Mouse (Mus musculus): ENCODE data around the gene Snd1. TPM values are rescaled to one million over a fixed set of nuclear protein-coding genes. Genes with fewer than 3 reads are reported as not detected.

The Snd1 gene
- polyA plus RNA-seq, 1 experiment from 2014 or later: 84.5 TPM

DNA sequence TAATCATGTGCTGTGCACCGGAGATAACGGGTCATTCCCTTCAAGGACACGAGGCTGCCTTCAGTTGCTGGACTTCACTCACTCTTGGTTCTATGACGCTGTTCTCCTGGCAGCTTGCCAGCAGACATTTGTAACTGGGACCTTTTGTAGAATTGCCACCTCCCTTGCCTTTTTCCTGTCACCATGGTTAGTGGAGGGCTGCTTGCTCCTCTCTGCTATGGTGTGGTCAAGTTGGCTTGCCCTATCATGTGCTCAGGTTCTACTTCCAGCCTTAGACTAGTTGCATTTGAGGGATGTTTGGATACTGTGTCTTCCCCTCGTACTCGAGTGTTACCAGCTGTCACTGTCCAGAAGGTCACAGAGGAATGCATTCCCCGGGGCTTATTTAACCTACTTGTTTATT is 143.8 kb downstream of the Snd1 start:
- ATAC-seq (ENCODE audit: low FRiP score, low TSS enrichment) (0 out of 2 replicates have a peak, but pooled peaks have one; percentile 24), DNase-seq (peak; percentile 69)
- 47% methylated on average over 7 of the region's 7 CpGs for WGBS
- Histone ChIP-seq H3K27me3 (ENCODE audit: control insufficient read depth, insufficient read depth, low read length) (no peaks in the 10 kb centered on the region), H3K4me3 (replicated peaks; ENCODE audit: low read depth, low read length) (no peak overlapping the region), H3K27ac (replicated peaks; ENCODE audit: low read depth, low read length) (no peak overlapping the region), H3K9me3 (ENCODE audit: control insufficient read depth, low read length) (no peaks in the 10 kb centered on the region), H3K36me3 (ENCODE audit: control insufficient read depth, insufficient read depth, low read length) (no peaks in the 10 kb centered on the region), H3K4me1 (ENCODE audit: control insufficient read depth, insufficient read depth, low read length) (peaks cover 15% of the 10 kb centered on the region), H3K9ac (replicated peaks; ENCODE audit: low read length) (no peak overlapping the region), H3K4me2 (ENCODE audit: low read length) (no peak overlapping the region)

DNA sequence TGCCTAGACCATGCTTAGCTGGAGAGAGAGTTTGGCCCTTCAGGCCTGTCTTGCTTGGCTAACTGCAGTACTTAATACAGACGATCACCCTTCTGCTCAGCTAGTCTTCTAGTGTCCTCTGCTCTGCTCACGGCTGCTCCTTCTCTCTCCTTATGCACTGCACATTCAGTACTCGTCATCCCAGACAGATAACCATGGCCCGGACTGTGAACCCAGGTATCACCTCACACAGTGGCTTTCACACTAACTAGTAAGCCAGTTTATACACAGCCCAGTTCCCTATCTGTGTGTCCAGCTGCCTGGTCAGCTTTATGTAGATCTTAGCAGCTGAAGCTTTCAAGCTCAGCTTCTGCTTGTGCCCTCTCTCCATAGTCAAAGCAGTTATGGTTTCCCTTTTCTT is 146.5 kb downstream of the Snd1 start:
- no peak overlapping the region for H3K9ac ChIP-seq (replicated peaks; ENCODE audit: low read length)
- no peaks in the 10 kb centered on the region for H3K36me3 ChIP-seq (ENCODE audit: control insufficient read depth, insufficient read depth, low read length)
- H3K4me1 ChIP-seq (ENCODE audit: control insufficient read depth, insufficient read depth, low read length): peaks cover 15% of the 10 kb centered on the region
- no peaks in the 10 kb centered on the region for H3K27me3 ChIP-seq (ENCODE audit: control insufficient read depth, insufficient read depth, low read length)
- no peak overlapping the region for H3K4me3 ChIP-seq (replicated peaks; ENCODE audit: low read depth, low read length)
- ATAC-seq (ENCODE audit: low FRiP score, low TSS enrichment) (no peak), DNase-seq (no peak)
- no peak overlapping the region for H3K27ac ChIP-seq (replicated peaks; ENCODE audit: low read depth, low read length)
- H3K9me3 ChIP-seq (ENCODE audit: control insufficient read depth, low read length): no peaks in the 10 kb centered on the region
- WGBS: 87% methylated on average over 4 of the region's 4 CpGs
- no peak overlapping the region for H3K4me2 ChIP-seq (ENCODE audit: low read length)

DNA sequence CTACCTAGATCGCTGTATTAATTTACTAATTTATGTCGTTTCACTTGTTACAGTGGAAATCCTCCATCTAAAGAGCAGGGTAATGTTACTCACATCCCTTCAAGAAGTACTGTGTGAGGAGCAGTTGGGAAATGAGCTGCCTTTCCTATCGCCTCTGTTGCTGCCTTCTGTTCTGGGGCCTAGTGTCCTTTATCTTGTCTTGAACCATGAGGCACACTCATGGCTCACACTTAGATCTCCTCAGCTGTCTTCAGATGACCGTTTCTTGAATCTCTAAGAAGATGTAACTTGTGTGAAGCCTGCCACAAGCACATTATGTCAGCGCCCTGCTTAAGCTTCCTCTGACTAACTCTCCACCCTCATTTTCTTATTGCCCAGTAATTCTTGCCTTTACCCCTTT is 147.0 kb downstream of the Snd1 start:
- 91% methylated on average over 5 of the region's 5 CpGs for WGBS
- Histone ChIP-seq H3K4me1 (ENCODE audit: control insufficient read depth, insufficient read depth, low read length) (peaks cover 15% of the 10 kb centered on the region), H3K4me2 (ENCODE audit: low read length) (no peak overlapping the region), H3K36me3 (ENCODE audit: control insufficient read depth, insufficient read depth, low read length) (no peaks in the 10 kb centered on the region), H3K27ac (replicated peaks; ENCODE audit: low read depth, low read length) (no peak overlapping the region), H3K27me3 (ENCODE audit: control insufficient read depth, insufficient read depth, low read length) (no peaks in the 10 kb centered on the region), H3K4me3 (replicated peaks; ENCODE audit: low read depth, low read length) (no peak overlapping the region), H3K9me3 (ENCODE audit: control insufficient read depth, low read length) (no peaks in the 10 kb centered on the region), H3K9ac (replicated peaks; ENCODE audit: low read length) (no peak overlapping the region)
- no peak for ATAC-seq (ENCODE audit: low FRiP score, low TSS enrichment)
- no peak for DNase-seq

DNA sequence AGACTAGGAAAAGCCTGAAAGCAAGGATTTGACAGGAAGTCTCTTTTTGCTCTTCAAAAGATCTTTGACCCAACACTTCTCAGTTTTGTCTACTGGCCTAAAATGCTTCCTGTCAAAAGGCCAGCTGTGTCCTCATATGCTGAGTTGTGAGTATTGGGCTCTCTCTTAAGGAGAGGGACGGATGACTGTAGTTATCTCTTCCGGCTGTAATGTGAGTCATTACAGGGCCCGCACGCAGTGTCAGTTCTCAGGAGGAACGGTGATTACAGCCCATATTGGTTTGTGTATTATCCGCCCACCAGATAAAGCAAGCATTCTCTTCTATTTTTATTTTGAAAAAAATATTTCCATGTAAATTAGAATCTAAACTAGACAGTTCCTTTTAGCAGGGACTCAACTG is 147.6 kb downstream of the Snd1 start:
- ATAC-seq (ENCODE audit: low FRiP score, low TSS enrichment): no peak
- Histone ChIP-seq H3K36me3 (ENCODE audit: control insufficient read depth, insufficient read depth, low read length) (no peaks in the 10 kb centered on the region), H3K27me3 (ENCODE audit: control insufficient read depth, insufficient read depth, low read length) (no peaks in the 10 kb centered on the region), H3K4me1 (ENCODE audit: control insufficient read depth, insufficient read depth, low read length) (peaks cover 15% of the 10 kb centered on the region), H3K4me2 (ENCODE audit: low read length) (no peak overlapping the region), H3K9me3 (ENCODE audit: control insufficient read depth, low read length) (no peaks in the 10 kb centered on the region), H3K9ac (replicated peaks; ENCODE audit: low read length) (no peak overlapping the region), H3K27ac (replicated peaks; ENCODE audit: low read depth, low read length) (no peak overlapping the region), H3K4me3 (replicated peaks; ENCODE audit: low read depth, low read length) (no peak overlapping the region)
- WGBS: 91% methylated on average over 6 of the region's 6 CpGs
- no peak for DNase-seq

DNA sequence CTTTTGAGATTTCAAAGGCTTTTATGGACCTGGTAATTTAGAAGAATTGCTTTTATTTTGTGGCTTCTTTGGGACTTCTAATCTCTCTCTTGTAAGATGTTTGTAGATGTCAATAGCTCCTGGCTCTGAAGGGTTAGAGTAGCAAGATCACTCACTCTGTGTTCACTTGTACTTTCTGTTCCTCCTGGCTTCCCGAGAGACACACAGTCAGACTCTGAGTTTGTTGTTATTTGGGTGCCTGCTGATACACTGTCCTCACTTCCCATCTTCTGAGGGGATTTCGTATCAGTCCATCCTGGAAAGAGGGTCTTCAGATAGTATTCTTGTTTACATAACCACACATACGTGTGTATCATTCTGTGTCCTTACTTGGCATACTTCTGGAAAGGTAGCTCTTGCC is 148.0 kb downstream of the Snd1 start:
- 95% methylated on average over 3 of the region's 3 CpGs for WGBS
- no peak overlapping the region for H3K27ac ChIP-seq (replicated peaks; ENCODE audit: low read depth, low read length)
- H3K27me3 ChIP-seq (ENCODE audit: control insufficient read depth, insufficient read depth, low read length): no peaks in the 10 kb centered on the region
- no peak overlapping the region for H3K4me3 ChIP-seq (replicated peaks; ENCODE audit: low read depth, low read length)
- no peak overlapping the region for H3K4me2 ChIP-seq (ENCODE audit: low read length)
- no peak overlapping the region for H3K9ac ChIP-seq (replicated peaks; ENCODE audit: low read length)
- H3K36me3 ChIP-seq (ENCODE audit: control insufficient read depth, insufficient read depth, low read length): no peaks in the 10 kb centered on the region
- H3K9me3 ChIP-seq (ENCODE audit: control insufficient read depth, low read length): no peaks in the 10 kb centered on the region
- peaks cover 15% of the 10 kb centered on the region for H3K4me1 ChIP-seq (ENCODE audit: control insufficient read depth, insufficient read depth, low read length)
- DNase-seq: no peak
- ATAC-seq (ENCODE audit: low FRiP score, low TSS enrichment): no peak

DNA sequence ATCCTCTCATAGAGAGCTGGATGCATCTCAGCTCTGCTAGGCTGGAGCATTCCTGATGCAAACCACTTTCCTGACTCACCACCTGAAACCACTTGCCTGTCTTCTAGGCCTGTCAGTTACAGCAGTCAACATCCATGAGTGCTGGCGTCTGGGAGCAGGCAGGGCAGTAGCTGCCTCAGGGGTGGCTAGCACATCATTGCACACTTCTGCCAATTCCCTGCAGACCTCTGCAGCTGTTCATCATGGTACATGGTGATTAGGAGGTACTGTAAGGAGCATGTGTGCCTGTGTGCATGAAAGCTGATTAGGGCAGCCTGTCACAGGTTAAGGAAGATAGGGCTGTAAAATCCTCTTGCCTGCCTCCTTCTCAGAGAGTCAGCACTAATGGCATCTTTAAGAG is 153.5 kb downstream of the Snd1 start:
- WGBS: 24% methylated on average over 1 of the region's 1 CpGs
- no peak overlapping the region for H3K4me2 ChIP-seq (ENCODE audit: low read length)
- no peak overlapping the region for H3K9ac ChIP-seq (replicated peaks; ENCODE audit: low read length)
- DNase-seq: peak; percentile 59
- H3K36me3 ChIP-seq (ENCODE audit: control insufficient read depth, insufficient read depth, low read length): no peaks in the 10 kb centered on the region
- H3K4me3 ChIP-seq (replicated peaks; ENCODE audit: low read depth, low read length): no peak overlapping the region
- ATAC-seq (ENCODE audit: low FRiP score, low TSS enrichment): peak; percentile 76
- H3K4me1 ChIP-seq (ENCODE audit: control insufficient read depth, insufficient read depth, low read length): peaks cover 8% of the 10 kb centered on the region
- peak overlapping the region; percentile 21 for H3K27ac ChIP-seq (replicated peaks; ENCODE audit: low read depth, low read length)
- H3K9me3 ChIP-seq (ENCODE audit: control insufficient read depth, low read length): no peaks in the 10 kb centered on the region
- H3K27me3 ChIP-seq (ENCODE audit: control insufficient read depth, insufficient read depth, low read length): no peaks in the 10 kb centered on the region

DNA sequence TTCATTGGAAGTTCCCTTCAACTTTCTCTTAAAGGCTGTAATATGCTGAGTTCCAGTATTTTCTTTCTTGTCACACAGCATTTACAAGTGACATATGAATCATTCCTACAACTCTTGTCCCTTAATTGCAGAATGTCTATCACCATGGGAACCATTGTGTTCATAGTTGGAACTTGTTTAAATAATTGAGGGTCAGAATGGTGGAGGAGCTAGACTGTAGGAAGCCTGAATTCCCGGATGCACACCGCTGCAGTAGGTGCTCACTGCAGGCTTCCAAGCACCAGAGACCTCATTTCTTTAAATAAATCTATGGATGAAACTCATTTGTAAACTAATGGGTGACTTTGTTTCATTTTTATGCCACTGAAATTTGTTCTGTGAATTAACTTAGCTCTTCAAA is 154.9 kb downstream of the Snd1 start:
- Histone ChIP-seq H3K27ac (replicated peaks; ENCODE audit: low read depth, low read length) (no peak overlapping the region), H3K27me3 (ENCODE audit: control insufficient read depth, insufficient read depth, low read length) (no peaks in the 10 kb centered on the region), H3K4me1 (ENCODE audit: control insufficient read depth, insufficient read depth, low read length) (peaks cover 11% of the 10 kb centered on the region), H3K36me3 (ENCODE audit: control insufficient read depth, insufficient read depth, low read length) (no peaks in the 10 kb centered on the region), H3K9ac (replicated peaks; ENCODE audit: low read length) (no peak overlapping the region), H3K4me2 (ENCODE audit: low read length) (no peak overlapping the region), H3K9me3 (ENCODE audit: control insufficient read depth, low read length) (no peaks in the 10 kb centered on the region), H3K4me3 (replicated peaks; ENCODE audit: low read depth, low read length) (no peak overlapping the region)
- ATAC-seq (ENCODE audit: low FRiP score, low TSS enrichment) (no peak), DNase-seq (no peak)
- WGBS: 45% methylated on average over 2 of the region's 2 CpGs

- WGBS: 81% methylated on average over 2 of the region's 2 CpGs
- H3K4me1 ChIP-seq (ENCODE audit: control insufficient read depth, insufficient read depth, low read length): peaks cover 11% of the 10 kb centered on the region
- H3K4me3 ChIP-seq (replicated peaks; ENCODE audit: low read depth, low read length): no peak overlapping the region
- no peaks in the 10 kb centered on the region for H3K9me3 ChIP-seq (ENCODE audit: control insufficient read depth, low read length)
- H3K27me3 ChIP-seq (ENCODE audit: control insufficient read depth, insufficient read depth, low read length): no peaks in the 10 kb centered on the region
- no peaks in the 10 kb centered on the region for H3K36me3 ChIP-seq (ENCODE audit: control insufficient read depth, insufficient read depth, low read length)
- DNase-seq: no peak
- no peak overlapping the region for H3K4me2 ChIP-seq (ENCODE audit: low read length)
- H3K9ac ChIP-seq (replicated peaks; ENCODE audit: low read length): no peak overlapping the region
- no peak for ATAC-seq (ENCODE audit: low FRiP score, low TSS enrichment)
- H3K27ac ChIP-seq (replicated peaks; ENCODE audit: low read depth, low read length): no peak overlapping the region
Observed at GRCm38 (mm10) chr6:28630926-28631325, 156.0 kb downstream of the Snd1 start.

DNA sequence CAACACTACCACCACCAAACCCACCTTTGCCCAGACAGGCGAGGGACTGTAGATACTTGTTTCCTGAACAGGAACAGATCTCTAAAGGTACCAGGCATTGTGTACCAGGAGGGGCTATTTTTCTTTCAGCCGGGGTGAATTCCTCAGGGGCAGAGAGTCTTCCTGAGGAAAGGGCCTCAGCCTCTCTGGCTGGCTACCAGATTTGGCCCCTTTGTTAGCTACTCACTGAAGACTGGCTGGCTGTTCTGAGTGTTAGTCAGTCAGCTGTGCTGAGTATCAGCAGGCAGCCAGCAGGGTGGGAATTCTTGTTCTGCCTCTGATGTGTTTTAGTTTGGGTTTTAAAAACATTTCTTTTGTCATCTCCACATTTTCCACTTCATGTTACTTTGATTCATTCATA is 158.2 kb downstream of the Snd1 start:
- 35% methylated on average over 2 of the region's 2 CpGs for WGBS
- no peak overlapping the region for H3K9ac ChIP-seq (replicated peaks; ENCODE audit: low read length)
- no peak for ATAC-seq (ENCODE audit: low FRiP score, low TSS enrichment)
- H3K4me3 ChIP-seq (replicated peaks; ENCODE audit: low read depth, low read length): no peak overlapping the region
- no peaks in the 10 kb centered on the region for H3K36me3 ChIP-seq (ENCODE audit: control insufficient read depth, insufficient read depth, low read length)
- no peaks in the 10 kb centered on the region for H3K9me3 ChIP-seq (ENCODE audit: control insufficient read depth, low read length)
- no peak overlapping the region for H3K4me2 ChIP-seq (ENCODE audit: low read length)
- peaks cover 11% of the 10 kb centered on the region for H3K4me1 ChIP-seq (ENCODE audit: control insufficient read depth, insufficient read depth, low read length)
- H3K27ac ChIP-seq (replicated peaks; ENCODE audit: low read depth, low read length): peak overlapping the region; percentile 66
- no peaks in the 10 kb centered on the region for H3K27me3 ChIP-seq (ENCODE audit: control insufficient read depth, insufficient read depth, low read length)
- DNase-seq: peak; percentile 66
